Mouse (Mus musculus) heart, adult 11 months (tissue): ENCODE results near the gene Prr15.

Experiments used
- DNase-seq: peaks from one replicate; pipeline ENCODE4 v3.0.0; 2022

Prr15 gene

DNA sequence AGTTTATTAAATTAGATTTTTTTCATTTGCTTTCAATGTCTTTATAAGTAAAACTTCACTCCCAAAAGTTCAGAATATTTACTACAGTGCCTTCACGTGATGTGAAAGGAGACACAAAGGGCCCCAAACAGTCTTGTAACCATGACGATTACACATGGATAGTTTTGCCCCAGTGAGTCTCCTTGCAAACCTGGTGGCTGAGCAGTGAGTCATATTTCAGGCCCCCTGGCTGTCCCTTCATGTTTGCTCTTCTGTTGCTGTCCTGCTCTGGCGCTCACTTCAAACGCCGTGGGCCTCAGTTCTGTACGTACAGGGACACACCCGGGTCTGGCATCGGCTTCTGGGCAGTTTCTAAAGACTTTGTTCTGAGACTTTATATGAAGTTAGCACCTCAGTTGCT lies 6.6 kb downstream of the Prr15 start:
- DNase-seq, result peak; percentile 67

DNA sequence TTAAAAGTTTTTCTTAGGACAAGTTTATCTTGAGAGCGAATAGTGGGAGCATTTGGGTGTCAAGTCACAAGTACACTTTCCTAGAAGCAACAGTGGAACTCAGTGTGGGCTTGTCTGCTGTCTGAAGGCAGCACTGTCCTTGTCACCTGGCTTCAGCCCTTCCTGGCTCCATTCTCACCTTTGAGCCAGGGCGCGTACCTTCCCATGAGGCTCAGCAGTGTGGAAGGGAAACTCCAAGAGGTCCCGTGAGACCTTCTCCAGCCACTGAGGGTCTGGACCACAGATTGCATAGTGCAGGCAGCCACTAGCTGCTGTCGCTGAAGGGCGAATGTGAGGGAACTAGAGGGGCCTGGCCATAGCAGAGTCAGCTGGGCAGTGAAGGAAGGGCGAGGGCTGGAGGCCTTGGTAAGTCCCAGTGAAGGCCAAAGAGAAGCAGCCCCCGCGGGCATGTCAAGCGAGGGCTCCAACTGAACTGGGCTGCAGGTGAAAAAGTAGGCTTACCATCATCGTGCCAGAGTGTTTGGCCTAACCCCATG lies 7.5 kb downstream of the Prr15 start:
- DNase-seq, result peak; percentile 79

DNA sequence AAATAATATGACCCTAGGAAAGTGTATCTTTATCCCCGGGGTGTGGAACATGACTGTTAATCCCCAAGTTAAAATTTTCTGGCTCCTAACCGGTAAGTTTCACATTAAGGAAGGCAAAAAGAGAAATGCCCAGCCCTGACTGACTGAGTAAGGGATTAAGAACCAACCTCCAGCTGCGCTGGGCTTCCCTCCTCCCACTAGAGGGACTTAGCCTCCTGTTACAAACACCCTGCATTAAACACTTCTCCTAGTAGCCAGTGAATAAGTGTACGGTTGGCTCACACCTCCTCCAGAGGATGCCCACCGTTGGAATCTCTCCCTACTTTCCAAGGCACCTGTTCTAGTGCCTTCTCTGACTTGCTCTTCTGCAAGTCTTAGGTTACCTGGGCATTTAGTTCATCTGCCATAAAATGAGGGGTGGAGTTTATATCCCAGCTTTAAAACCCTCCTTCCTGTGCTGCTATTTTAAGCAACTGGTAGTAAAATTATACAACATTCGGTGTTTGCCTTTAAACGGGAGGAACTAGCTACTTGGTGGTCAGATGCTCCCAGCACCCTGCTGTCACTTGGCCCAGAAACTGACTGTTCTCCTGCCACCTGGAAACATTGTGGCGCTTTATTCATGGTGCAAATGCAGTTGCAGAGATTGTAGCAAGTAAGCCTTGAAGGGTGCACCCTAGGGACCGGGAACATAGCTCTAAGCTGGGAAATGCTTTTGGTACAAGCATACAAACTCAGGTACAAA lies 8.2 kb downstream of the Prr15 start:
- DNase-seq, result peak; percentile 80

DNA sequence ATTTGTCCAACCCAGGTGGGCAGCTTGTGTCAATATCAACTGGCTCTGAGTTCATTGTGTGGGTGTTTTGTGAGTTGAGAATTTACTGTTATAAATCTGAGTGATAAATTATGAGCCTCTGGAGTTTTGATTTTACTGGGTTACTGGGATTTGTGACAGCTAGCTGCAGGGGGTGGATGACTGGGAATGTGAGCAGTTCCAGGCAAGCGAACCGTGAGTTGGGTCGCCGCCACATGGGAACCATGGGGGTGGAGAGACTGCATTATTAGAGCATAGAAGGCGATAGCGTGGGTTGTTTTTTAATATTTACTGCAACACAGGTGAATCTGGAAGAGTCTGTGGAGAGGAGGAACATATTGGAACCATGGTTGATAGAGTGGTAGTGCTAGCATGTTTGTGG lies 11.7 kb downstream of the Prr15 start:
- DNase-seq, result peak; percentile 37

DNA sequence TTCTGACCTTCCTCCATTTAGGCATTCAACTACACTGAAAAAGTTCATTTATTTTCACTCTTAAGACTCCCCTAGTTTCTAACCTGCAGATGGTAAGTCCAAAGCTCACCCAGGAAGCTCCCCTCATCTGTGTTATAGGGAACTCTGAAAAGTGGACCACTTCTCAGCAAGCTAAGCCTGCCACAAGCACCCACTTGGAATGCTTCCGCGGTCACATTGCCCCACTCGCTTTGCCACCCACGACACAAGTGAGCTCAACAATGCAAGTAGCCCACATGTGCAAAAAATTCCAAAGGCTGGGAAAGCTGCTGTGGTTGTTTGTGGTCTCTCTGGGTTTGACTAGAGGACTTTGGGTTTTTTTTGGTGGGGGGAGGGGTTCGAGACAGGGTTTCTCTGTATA lies 15.5 kb downstream of the Prr15 start:
- no peak for DNase-seq

DNA sequence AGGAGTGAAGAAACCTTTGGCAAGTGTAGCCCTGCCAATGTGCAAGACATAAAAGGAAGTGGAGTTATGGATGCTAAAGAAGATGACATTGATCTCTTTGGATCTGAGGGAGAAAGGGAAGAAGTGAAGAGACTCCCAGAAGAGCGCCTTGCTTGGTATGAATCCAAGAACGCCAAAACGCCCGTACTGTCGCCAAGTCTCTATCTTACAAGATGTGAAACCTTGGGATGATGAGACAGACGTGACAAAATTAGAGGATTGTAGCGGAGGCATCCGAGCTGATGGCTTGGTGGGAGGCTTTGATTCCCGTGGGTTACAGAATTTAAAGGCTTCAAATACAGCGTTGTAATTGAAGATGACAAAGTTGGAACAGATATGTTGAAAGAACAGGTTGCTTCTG lies 16.6 kb downstream of the Prr15 start:
- no peak for DNase-seq

DNA sequence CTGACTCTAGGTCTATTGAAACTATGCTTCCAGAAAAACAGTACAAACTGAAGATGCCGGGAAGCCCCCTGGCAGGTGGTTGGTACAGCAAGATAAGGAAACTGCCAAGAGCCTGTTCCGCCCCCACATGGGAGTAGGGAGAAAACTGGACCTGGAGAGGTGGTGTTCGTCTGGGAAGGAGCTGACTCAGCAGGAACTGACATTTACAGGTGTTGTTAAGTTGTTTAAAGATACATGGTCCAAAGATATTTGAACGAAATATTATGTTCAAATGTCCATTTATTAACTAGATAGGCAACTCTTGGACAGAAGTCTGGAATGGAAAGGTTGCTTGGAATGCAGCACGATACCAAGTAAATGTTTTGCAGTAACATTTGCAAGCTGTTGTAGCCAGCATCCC lies 26.2 kb downstream of the Prr15 start:
- peak; percentile 84 for DNase-seq

DNA sequence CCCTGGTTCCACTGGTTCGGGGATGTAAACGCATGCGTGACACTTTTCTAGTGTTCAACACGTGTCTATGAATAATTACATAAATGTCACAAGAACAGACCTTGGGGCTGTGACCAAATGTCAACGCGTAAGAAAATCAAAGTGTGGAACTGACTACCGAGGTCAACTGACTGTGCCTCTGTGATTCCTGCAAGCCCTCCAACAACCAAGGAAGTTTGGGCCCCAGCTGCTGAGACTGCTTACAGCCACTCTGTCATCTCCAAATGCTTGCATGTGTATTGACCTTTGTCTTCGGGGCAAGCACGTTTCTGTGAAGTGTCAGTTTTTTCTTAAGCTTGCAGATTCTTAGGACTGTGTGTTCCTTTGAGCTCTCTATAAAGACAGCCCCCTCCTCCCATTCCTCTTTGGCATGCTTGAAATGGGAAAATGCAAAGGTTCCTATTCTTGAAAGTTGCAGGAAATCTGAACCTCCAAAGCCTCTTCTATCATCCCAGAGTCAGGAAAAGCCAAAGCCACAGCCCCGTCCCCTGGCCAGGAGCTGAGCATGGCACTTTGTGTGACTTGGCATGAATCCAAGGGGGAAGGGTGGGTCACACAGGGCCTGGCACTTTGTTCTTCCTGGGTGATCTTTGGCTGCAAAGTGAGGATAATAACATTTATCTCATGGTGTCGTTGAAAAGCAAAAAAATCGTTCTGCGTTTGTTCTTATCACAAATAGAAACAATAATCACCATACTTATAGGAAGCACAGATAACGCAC lies 27.5 kb downstream of the Prr15 start:
- peak; percentile 85 for DNase-seq

DNA sequence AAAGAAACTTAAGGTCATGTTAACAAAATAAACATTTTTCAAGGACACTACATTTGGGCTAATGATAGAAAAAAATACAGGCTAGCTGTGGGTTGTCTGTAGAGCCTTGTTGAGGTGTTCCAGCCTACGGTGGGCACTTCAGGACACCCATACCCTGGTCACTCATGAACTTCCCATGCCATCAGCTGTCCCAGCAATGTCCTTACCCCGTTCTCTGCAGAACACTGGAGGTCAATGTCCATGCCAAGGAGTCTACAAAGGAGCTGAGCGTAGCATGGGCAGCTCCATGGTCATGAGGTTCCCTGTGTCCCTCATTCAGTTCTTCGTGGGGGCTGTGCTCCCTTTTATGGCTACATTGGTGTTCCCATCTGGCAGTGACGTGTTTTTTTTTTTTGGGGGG lies 28.1 kb downstream of the Prr15 start:
- peak; percentile 61 for DNase-seq

DNA sequence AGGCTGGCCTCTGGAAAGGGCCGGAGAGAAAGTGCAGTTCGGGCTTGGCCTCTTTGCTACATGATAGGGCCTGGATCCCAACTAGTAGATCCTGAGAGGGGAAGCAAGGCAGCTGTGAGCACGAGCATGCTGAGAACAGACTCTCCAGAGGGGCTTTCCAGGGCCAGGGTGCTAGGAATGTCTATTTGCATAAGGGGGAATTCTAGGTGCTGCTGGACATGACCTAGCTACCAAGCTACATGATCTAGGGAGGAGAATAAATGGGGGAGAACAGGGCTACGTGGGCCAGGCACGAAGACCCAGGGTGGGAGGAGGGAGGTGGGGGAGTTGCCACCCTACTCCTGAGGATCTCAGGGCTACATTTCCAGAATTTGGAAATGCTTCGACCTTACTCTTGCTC lies 30.0 kb downstream of the Prr15 start:
- DNase-seq, result peak; percentile 57

DNA sequence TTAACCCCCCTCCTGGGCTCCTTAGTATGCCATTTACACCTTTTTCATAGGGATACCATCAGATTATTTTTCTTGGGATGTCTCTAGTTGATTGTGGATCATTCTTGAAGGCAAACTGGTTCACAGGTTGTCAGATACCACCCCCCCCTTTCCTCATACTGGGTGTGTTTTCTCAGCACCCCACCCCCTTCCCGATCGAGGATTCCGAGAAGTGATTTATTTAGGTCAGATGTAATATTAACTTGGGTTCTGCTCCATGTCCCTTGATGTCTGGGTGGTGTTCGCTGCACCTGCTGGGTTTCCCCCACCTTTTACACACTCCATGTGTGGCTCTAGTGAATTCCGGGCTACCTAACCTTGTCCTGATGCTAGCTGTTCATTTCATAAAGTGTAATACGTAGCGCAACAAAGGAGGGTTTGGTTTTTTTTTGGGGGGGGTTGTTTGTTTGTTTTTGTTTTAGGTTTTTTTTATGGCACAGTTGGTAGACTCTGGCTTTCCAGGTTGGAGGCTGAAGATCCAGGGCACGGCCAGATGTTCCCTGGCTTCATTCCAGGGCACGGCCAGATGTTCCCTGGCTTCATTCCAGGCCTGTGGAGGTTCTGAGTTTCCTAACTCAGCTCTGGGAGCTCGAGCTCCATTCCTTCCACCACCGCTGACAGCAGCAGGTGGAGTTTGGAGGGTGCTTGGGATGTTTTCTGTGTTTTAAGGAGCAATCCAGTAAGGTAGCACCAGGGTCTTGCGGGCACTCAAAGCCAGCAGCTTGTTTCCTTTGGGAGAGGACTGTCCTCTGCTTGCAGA lies 37.1 kb downstream of the Prr15 start:
- peak; percentile 86 for DNase-seq

DNA sequence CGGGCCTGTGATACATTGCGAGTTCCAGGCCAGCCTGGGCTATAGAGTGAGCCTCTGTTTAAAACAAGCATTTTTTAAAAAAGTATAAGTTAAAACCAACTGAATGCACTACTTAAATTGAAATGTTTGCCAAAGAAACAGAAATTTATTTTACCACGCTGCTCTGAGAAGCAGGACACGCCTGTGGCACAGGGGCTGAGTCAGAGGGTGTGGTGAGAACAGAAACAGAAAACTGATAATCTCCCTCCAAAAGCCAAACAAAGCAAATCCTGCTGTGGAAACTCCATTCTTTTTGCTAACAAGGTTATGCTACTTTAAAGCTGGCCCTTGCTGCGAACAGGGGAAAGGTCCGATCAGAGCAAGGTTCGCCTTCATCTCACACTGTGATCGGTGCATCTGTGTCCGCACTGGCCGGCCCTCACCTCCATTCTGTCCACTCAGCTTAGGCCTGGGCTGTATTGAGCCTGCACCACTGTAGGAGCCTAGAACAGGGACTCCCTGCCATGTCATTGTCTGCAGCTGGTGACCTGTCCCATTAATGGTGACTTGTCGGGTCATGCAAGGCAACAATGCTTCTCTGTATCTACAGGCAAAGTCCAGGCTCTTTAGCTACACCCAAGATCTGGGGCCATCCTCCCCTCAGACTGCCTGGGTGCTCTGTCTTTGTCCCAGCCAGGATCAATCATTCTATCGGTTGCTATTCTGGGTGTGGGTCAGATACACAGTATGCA lies 38.9 kb downstream of the Prr15 start:
- no peak for DNase-seq

DNA sequence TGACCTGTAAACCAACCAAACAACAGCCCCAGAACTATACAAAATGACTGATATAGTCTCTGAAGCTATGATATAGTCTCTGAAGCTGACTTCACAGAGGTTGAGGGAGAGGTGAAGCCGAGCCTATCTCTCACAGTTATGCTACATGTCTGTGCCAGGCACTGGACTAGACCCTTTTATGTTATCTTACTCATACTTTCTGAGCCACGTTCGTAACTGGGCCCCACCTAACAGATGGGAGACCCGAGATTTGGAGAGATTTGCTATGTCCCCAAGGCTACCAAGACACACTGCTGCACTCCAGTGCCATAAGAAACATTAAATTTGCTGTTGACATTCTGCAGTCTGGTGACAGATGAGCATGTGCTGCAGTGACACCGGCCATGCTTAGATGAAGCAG lies 41.0 kb downstream of the Prr15 start:
- DNase-seq, result no peak

DNA sequence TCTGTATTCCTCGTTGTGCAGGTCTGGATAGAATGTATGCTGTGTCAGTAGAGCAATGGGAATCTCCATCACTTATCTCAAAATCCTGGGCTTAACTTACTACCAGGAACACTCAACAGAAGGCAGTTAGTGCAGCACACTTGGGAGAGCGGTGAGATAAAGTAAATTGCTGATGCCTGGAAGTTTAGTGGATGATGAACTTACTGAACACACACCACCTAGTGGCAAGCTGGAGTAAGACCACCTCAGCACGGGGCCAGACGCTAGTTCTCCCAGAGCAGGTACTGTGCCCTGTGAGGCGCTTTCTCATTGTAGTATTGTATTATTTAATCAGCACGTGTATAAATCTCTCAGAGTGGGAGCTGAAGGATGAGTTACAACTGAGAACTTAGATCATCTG lies 42.4 kb downstream of the Prr15 start:
- peak; percentile 91 for DNase-seq

DNA sequence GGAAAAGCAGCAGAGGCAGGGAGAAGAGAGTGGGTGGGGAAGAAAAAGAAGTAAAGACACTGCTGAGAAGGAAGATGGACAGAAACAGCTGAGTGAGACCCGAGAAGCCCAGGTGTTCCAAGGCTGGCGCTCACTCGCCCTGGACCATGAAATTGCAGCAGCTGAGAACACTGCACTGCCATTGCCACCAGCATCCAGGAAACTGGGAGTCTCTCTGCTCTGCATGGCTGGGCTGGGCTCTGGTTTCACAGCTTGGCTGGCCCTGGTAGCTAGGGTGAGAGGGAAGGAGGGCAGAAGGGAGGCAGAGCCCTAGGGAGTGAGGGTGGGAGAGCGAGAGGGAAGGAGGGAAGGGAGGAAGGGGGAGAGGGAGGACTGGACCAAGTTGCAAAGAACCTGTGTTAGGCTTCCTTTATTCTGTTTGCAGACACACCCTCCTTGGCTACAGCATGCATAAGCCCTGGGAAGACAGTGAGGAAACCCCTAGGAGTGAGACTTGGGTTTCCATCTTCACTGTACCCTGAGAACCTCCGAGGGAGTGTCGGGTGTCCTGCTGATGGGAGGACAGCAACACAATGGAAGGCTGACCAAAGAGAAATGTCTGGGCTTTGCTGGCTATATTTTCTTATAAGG lies 44.4 kb downstream of the Prr15 start:
- no peak for DNase-seq

DNA sequence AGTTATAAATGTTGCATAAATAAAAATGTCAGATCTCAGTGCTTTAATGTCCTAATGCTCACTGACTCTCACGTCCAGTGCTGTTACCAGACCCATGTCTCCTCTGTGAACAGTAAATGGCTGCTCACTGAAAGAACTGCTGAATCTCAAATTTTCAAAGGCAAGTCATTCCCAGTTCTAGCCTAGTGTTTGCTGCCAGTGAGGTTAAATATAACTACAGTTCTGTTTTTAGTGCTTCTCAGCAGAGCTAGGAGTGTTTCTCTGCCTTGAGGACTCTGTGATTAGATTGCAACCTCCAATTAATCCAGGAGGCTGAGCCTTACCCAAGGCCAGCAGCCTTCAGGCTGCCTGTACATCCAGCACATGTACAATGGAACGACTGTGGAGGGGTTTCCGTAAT lies 46.2 kb downstream of the Prr15 start:
- DNase-seq, result no peak

DNA sequence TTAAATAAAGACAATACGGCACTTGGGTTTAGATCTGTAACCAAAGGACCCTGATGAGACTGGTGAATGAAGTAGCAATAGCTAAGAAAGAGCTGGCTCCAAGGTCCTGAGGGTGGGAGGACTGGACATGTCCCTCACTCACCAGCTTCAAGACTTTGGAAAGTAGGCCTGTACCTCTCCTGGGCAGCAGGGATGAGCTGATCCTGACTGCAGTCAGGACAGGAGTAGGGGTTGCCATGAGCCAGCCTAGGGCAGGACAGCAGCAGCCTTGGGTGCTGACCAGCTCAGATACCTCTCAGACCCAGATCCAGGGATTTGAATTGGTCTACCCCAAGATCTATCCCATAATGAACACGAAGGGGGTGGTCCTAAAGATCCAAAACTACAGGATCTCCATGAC lies 53.7 kb downstream of the Prr15 start:
- peak; percentile 84 for DNase-seq
